Mouse (Mus musculus) cerebellum, postnatal 10 days (tissue): ENCODE results near the gene E130114P18Rik.

ENCODE experiments used
- DNase-seq, 2 experiments: peaks; one replicate each; pipeline ENCODE4 v3.0.0; 2021; ENCODE audit warnings: mixed read lengths in 2 of 2

E130114P18Rik gene

DNA sequence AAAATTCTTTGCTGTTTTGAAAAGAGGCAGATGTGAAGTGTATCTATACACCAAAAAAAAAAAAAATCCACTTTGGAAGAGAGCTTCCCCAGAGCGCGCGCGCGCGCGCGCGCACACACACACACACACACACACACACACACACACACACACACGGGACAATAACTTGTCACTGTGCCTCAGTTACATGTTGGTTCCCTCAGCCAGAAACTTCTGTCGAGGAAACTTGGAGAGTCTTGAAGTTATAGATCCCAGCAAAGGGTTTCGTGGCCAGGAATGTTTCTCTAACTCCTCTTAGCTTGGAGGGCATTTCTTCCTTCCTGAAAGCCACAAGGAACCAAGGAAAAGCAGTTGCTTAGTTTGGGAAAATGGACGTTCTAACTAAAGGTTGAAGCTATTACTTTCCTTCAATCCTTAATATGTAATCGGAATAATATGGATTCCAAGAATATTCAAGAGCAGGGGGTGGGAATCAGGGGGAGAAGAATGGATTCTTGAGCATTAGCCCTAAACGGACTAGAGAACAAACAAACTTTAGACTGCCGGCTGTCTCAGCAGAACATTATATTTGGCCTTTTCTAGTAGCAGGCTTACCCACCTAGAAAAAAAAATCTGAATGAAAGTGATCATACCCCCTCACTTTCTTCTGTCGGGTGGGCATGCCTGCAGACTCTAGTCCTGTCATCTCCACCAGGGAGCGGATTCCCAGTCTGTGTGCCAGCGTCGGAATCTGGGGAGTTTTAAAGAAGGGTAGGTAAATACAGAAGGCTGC, 2.2 kb downstream of the E130114P18Rik start:
- DNase-seq: peak; percentile 50 to 59

GRCm38 (mm10) chr4:97775059-97775458, 2.8 kb downstream of the E130114P18Rik start:
- DNase-seq: peak; percentile 69 to 87

DNA sequence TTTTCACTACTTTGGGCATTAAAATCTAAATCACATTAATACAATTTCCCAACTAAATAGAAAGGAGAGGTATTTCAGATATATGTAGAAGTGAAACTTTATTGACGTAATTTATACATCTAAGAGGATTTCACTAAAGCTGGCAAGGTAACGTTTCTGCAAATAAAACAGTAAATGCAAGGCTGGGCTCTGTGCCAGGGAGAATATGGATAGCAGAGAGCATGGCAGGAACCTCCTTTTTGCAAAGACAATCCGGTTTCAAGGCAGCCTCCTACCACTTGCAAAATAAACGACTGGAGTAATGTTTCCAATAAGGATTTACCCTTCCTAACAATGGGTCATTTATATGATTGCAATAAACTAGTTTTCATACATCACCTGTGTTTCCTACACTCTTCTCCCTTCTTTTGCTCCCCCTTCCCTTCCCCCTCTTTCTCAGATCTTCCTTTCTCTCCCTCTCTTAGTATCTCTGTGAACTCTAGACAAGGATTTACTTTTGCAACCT, 3.4 kb downstream of the E130114P18Rik start:
- DNase-seq: peak; percentile 50 to 52

- peak; percentile 4 to 24 for DNase-seq
Measured at GRCm38 (mm10) chr4:97773791-97774190, 4.1 kb downstream of the E130114P18Rik start.

GRCm38 (mm10) chr4:97773110-97773593, 4.7 kb downstream of the E130114P18Rik start:
- DNase-seq: peak; percentile 97 to 98

- no peak for DNase-seq
Measured at GRCm38 (mm10) chr4:97772641-97773040, 5.2 kb downstream of the E130114P18Rik start, which contains the start of gene Nfia. TSS of gene Nfia (plus strand) at chr4:97772734.

DNA sequence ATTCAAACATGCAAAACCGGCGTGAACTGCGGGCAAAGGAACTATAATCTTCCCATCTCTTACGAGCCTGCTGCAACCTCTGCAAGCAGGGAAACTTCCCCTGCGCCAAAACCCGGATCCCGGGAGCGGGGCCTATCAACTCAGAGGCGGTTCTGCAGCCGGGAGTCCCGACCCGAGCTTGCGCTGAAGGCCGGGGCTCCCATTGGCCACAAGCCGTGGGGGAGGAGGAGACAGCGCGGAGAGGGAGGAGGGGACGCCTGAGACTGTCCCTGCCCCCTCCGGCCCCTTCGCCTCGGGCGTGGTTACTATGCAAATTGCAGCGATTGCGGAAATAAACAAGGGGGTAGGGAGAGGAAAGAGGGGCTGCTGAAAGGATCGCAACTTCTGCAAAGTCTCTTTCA, 5.8 kb downstream of the E130114P18Rik start:
- peak; percentile 97 to 99 for DNase-seq

DNA sequence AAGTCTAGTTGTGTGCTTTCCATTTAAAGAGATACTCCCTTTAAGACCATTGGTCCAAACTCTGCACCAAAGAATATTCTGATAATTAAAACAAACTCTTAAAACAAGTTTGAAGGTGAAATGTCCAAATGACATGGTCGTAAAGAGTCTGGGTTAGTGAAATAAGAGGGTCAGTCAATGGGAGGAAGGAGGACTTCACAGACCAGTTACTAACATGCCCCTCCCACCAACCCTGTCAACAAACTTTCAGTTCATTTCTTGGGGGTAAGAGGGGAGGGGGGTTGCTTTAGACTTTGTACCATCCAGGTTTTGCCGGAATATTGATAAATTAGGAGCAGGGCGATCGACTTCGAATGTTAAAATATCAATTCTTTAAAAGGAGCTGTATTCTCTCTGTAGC, 6.5 kb downstream of the E130114P18Rik start:
- DNase-seq: no peak

DNA sequence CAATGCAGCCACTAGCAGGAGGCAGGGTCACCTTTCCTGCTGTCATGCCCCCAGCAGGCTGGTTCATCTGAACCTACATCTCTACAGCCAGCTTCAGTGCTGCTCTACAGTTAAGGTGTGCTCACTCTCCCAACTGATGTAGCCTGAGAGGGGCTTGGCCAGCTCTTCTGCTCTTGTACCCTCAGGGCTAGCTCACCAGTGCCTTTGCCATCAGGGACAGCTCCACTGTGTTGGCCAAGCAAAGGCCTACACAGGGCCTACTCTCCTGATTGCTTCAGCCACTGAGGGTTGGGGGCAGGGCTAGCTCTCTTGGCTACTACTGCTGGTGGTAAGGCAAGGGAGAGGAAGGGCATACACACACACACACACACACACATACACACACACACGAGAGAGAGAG, 8.0 kb downstream of the E130114P18Rik start:
- peak in 1 of 2 experiments; percentile 10 for DNase-seq

DNA sequence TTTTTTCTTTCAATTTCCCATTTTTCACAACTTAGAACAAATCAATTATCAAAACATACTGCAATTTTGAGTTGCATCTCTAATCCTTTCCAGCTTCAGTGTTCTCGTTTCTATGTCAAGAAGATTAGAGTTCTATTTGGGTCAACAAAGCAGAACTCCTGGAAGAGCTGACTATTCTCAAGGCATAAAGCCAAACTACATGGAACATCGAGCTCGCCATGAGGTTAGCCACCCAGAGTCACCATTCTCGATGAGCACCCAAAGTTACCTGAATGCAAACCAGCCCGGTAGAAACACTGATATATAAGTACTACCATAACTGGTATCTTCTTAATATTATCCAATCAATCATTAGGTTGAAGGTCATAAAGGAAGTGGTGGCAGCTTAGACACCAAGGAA, 10.4 kb downstream of the E130114P18Rik start:
- DNase-seq: no peak

- no peak for DNase-seq
Measured at GRCm38 (mm10) chr4:97767025-97767424, 10.9 kb downstream of the E130114P18Rik start.

- no peak for DNase-seq
Measured at GRCm38 (mm10) chr4:97766100-97766499, 11.8 kb downstream of the E130114P18Rik start.

DNA sequence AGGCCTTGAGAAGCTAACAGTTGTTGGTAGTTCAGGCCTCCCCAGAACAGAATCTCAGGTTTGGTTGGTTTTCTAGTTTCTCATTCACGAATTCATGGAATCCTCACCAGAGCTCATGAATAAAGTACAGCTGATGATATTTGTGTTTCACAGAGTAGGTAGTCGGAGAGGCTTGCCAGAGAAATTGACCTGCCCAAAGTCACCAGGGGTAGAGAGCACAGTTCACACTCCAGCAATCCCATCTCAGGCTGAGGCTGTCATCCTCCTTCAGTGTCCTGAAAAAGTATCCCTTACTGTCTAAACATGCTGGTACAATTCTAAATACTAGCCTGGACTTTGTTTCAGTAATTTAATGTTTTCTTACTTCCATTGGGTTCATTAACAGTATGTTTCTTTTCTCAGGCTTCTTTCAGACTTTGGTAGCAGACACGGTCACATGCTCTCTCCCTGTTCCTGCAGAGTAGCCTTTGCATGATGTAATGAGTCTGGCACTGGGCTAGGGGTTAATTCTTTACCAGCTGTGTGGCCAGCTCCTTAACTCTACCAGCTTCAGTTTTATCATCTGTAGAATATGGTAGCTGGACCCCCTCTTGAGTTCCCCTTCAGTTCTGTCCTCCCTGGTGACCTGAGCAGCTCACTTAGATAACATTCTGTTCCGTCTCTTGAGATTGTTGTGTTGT, 12.4 kb downstream of the E130114P18Rik start:
- no peak for DNase-seq

GRCm38 (mm10) chr4:97764616-97765015, 13.3 kb downstream of the E130114P18Rik start:
- DNase-seq: no peak

DNA sequence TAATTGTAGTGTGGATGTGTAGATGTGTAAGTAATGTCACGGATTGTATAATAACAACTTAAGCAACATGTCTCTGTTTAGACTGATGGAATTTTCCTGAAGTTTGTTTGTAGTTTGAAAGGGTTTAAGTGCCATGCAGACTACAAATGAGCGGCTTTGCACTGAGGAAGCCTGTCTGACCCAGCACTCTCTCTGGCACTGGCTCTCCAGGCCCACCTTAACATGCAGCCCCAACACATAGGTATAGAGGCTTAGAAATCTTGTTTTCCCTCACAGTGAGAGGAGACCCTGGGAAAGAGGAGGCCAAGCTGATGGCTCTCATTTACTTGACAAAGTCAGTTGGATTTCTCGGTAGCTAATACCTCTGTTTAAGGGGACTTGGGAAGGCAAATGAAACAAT, 19.2 kb downstream of the E130114P18Rik start:
- peak in 1 of 2 experiments; percentile 25 for DNase-seq

DNA sequence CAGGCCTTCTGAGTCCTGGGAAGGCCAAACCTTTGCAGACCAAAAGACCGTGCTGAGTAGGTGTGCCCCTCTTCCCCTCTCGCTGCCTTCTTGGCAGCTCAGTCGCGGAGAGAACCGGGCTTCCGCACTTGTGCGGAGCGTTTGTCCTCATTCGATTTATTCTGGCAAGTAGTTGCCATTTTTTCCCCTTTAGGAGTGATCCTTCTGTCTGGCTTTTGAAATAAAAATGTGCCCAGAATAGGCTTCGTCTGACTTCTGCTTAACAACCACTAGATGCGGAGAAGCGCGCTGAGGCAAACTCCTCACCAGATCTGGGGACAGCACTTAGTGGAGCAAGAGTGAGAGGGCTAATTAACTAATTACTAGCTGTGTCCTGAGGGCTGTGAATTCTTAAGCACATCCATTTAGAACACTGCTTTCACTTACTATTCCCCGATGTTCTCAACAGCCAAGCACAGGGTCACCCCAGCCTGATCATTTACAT, 19.9 kb downstream of the E130114P18Rik start:
- DNase-seq: peak; percentile 61 to 71

- DNase-seq: peak; percentile 82 to 84
Measured at GRCm38 (mm10) chr4:97757207-97757977, 20.5 kb downstream of the E130114P18Rik start.

GRCm38 (mm10) chr4:97754241-97754640, 23.6 kb downstream of the E130114P18Rik start:
- DNase-seq: peak; percentile 53 to 68

- DNase-seq: peak in 1 of 2 experiments; percentile 22
Measured at GRCm38 (mm10) chr4:97753521-97753920, 24.4 kb downstream of the E130114P18Rik start.

DNA sequence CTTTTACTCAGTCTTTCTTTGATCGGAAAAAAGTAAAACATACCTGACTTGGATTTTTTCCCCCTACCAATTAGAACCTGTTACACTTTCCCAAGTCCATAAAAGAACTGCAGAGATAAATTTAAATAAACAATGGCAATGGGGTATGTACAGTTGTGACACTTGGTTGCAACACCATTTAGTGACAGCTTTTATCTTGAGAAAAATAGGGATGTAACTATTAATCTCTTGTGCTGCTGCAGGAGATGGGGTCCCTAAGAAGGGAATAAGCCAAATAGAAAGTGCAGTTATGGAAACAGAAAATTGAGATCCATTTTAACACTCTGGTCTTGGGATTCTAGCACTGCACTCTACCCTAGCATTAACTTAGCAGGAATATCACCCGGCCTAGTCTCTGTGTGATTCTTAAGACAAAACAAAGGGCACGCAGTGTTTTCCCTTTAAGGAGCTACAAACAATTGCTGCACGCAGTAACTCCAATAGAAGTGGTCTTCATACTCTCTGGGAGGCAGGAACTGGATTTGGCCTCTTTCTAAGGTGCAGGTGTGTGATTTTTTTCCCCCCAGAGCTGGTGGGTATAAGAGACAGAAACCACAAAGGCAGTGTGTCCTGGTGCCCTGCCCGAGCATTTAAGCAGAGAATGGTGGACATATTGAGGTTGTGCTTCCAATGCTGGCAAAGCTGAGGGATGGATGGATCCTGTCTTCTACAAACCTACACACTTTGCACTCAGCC, 25.4 kb downstream of the E130114P18Rik start:
- peak in 1 of 2 experiments; percentile 17 for DNase-seq

DNA sequence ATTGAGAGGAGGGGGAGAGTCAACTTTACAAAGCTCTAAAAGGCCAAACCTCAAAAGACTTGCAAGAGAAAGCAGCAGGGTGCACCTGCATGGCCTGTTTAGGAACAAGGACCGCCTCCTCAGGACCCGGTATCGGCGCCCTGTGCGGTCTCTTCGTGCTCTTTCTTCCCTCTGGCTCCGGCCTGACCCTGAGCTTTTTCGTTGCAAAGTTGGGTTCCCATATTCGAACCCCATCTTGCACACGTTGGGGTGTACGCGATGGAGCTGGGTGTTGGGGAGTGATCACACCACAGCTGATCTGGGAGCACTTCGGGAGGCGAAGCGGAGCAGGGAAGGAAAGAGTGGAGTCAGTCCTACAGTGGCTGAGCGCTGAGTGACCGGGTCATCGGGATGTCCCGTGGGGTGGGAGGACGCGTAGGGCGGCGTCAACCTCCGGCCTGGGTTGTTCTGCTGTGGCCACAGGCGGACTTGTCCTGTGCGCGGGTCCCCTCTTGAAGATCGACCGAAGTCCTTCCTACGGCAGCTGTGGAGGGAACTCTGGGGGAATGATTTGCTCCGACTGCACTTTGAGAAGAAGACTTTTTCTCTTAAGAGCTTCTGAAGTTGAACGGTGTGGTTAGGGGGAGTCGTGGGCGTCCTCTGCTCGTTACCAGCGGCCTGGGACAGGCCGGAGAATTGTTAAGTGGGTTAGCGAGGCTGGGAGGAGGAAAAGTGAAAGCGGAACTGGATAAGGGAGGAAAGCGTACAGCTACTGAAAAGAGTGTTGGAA, 26.2 kb downstream of the E130114P18Rik start:
- peak; percentile 63 to 64 for DNase-seq
